Mouse (Mus musculus): ENCODE measurements around the gene Il5.

GRCm38 (mm10) chr11:53691979-53692378 lies 28.6 kb upstream of the Il5 start:
- TF ChIP-seq POLR2A (IDR thresholded peaks at IDR 0.05; ENCODE audit: insufficient read depth, low read depth, low read length) (no peak), CTCF (IDR thresholded peaks at IDR 0.05; ENCODE audit: insufficient read depth, low read depth, low read length) (no peak)
